Mouse (Mus musculus) liver, postnatal 0 days (tissue): ENCODE data around the gene Hist1h2ab.

Experiments used
- CTCF ChIP-seq: sonication (generic); IDR thresholded peaks from 2 replicates; pipeline ENCODE4 v1.5.1; 2016; ENCODE audit warnings: antibody characterized with exemption, low read depth
- EP300 ChIP-seq: IDR thresholded peaks from 2 replicates; pipeline ENCODE4 v1.6.1; 2016; ENCODE audit warnings: antibody characterized with exemption, low read depth, mild to moderate bottlenecking

DNA sequence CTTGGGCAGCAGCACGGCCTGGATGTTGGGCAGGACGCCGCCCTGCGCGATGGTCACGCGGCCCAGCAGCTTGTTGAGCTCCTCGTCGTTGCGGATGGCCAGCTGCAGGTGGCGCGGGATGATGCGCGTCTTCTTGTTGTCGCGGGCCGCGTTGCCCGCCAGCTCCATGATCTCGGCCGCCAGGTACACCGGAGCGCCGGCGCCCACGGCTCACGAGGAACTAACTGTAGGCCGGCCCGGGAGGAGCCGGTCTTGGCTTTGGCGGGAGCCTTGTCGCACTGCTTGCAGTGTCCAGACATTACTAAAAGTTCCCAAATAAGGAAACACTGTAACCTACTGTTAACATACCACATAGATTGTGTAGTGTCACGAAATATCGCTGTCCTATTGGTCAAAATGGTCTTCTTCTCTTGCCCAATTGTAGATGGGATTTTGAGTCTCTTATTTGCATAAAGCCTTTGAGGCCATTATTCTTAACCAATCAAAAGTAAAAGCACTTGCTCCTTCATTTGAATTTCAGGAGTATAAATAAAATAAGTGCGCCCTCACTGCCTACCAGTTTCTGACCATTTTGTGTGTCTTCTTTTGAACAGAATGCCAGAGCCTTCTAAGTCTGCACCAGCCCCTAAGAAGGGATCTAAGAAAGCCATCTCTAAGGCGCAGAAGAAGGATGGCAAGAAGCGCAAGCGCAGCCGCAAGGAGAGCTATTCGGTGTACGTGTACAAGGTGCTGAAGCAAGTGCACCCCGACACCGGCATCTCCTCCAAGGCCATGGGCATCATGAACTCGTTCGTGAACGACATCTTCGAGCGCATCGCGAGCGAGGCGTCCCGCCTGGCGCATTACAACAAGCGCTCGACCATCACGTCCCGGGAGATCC, 4.5 kb upstream of the Hist1h2ab start, which contains the start of gene Hist1h2bb:
- peak; percentile 33 for TF ChIP-seq CTCF
- TF ChIP-seq EP300 = peak; percentile 85
